Mouse (Mus musculus): Measurements from ENCODE around the gene Olfm3. TPM values are rescaled to one million over a fixed set of nuclear protein-coding genes. Genes with fewer than 3 reads are reported as not detected.

The Olfm3 gene
- total and polyA plus RNA-seq, 3 experiments, result not detected

DNA sequence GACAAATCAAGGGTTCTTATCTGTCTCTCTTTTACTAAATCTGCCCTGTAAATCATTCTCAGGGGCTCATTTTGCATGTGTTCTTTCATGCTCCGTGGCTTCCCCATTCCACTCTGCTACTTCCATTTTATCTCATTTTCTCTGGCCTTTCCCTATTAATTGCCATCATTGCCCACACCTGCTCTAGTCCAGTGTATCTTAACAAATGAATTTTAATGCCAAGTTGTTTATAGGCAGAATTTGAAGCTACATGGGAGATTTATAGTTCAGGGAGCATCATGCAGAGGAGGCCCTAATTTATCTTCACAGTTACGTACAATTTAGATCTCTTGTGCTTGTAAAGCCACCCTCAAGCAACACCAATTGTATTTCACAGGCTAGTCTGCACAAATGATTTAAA, 241.8 kb downstream of the Olfm3 start:
- H3K36me3 ChIP-seq (ENCODE audit: control insufficient read depth in 1 of 2, insufficient read depth in 2 of 2, low read length in 2 of 2), result no peaks in the 10 kb centered on the region
- H3K4me1 ChIP-seq (ENCODE audit: control insufficient read depth in 1 of 2, insufficient read depth in 2 of 2, low read length in 2 of 2), result no peaks in the 10 kb centered on the region
- no peaks in the 10 kb centered on the region for H3K27me3 ChIP-seq (ENCODE audit: control insufficient read depth in 1 of 2, insufficient read depth in 2 of 2, low read length in 2 of 2)
- H3K27ac ChIP-seq (ENCODE audit: control insufficient read depth, low read depth, low read length), result no peak overlapping the region
- TF ChIP-seq CHD1 (IDR thresholded peaks at IDR 0.05; ENCODE audit: low read depth, low read length) (no peak), MAZ (IDR thresholded peaks at IDR 0.05; ENCODE audit: low read depth, low read length) (no peak), POLR2AphosphoS2 (IDR thresholded peaks at IDR 0.05; ENCODE audit: low read length) (no peak), ZC3H11A (IDR thresholded peaks at IDR 0.05; ENCODE audit: low read depth, low read length) (no peak), HCFC1 (IDR thresholded peaks at IDR 0.05; ENCODE audit: low read depth, low read length) (no peak), BHLHE40 (IDR thresholded peaks at IDR 0.05; ENCODE audit: borderline replicate concordance, low read depth, low read length) (no peak), SIN3A (IDR thresholded peaks at IDR 0.05; ENCODE audit: low read length) (no peak), POLR2A (IDR thresholded peaks at IDR 0.05; ENCODE audit: control insufficient read depth in 1 of 2, insufficient read depth in 1 of 2, low read depth in 1 of 2, low read length in 2 of 2, poor library complexity in 1 of 2) (no peak), EP300 (IDR thresholded peaks at IDR 0.05; ENCODE audit: low read depth in 1 of 2, low read length in 2 of 2) (no peak), NRF1 (IDR thresholded peaks at IDR 0.05; ENCODE audit: insufficient read depth, low read depth, low read length, poor library complexity, severe bottlenecking) (no peak), KAT2A (conservative IDR thresholded peaks at IDR 0.05; ENCODE audit: low read depth, low read length) (no peak), MEF2A (IDR thresholded peaks at IDR 0.05; ENCODE audit: extremely low read depth, insufficient replicate concordance, low read depth, low read length, poor library complexity, severe bottlenecking) (no peak), SMC3 (IDR thresholded peaks at IDR 0.05; ENCODE audit: low read depth, low read length) (no peak), ZNF384 (IDR thresholded peaks at IDR 0.05; ENCODE audit: low read depth, low read length) (no peak), CTCF (IDR thresholded peaks at IDR 0.05 in 2 of 3, conservative IDR thresholded peaks at IDR 0.05 in 1 of 3; ENCODE audit: control insufficient read depth in 1 of 3, insufficient read depth in 1 of 3, low read depth in 2 of 3, low read length in 3 of 3, poor library complexity in 1 of 3, severe bottlenecking in 1 of 3) (no peak), MYB (IDR thresholded peaks at IDR 0.05; ENCODE audit: low read depth, low read length) (no peak), MAFK (IDR thresholded peaks at IDR 0.05; ENCODE audit: borderline replicate concordance, low read depth, low read length) (no peak), TAL1 (IDR thresholded peaks at IDR 0.05; ENCODE audit: low read length) (no peak)
- H3K4me3 ChIP-seq (ENCODE audit: control insufficient read depth in 1 of 2, insufficient read depth in 1 of 2, low read depth in 2 of 2, low read length in 2 of 2), result no peak overlapping the region
- H3K79me2 ChIP-seq (ENCODE audit: control insufficient read depth, insufficient read depth, low read length, poor library complexity), result no peaks in the 10 kb centered on the region
- H3K9ac ChIP-seq (ENCODE audit: control insufficient read depth, low read depth, low read length, poor library complexity, severe bottlenecking), result no peak overlapping the region
- no peaks in the 10 kb centered on the region for H3K9me3 ChIP-seq (replicated peaks; ENCODE audit: insufficient read depth, low read length)
- no peak for DNase-seq (ENCODE audit: low read depth, low spot score)

GRCm38 (mm10) chr3:115146244-115146643, 242.4 kb downstream of the Olfm3 start:
- Histone ChIP-seq H3K9me3 (replicated peaks; ENCODE audit: insufficient read depth, low read length) (no peaks in the 10 kb centered on the region), H3K79me2 (ENCODE audit: control insufficient read depth, insufficient read depth, low read length, poor library complexity) (no peaks in the 10 kb centered on the region), H3K9ac (ENCODE audit: control insufficient read depth, low read depth, low read length, poor library complexity, severe bottlenecking) (no peak overlapping the region), H3K4me1 (ENCODE audit: control insufficient read depth in 1 of 2, insufficient read depth in 2 of 2, low read length in 2 of 2) (no peaks in the 10 kb centered on the region), H3K27me3 (ENCODE audit: control insufficient read depth in 1 of 2, insufficient read depth in 2 of 2, low read length in 2 of 2) (no peaks in the 10 kb centered on the region), H3K36me3 (ENCODE audit: control insufficient read depth in 1 of 2, insufficient read depth in 2 of 2, low read length in 2 of 2) (no peaks in the 10 kb centered on the region), H3K4me3 (ENCODE audit: control insufficient read depth in 1 of 2, insufficient read depth in 1 of 2, low read depth in 2 of 2, low read length in 2 of 2) (no peak overlapping the region), H3K27ac (ENCODE audit: control insufficient read depth, low read depth, low read length) (no peak overlapping the region)
- TF ChIP-seq POLR2AphosphoS2 (IDR thresholded peaks at IDR 0.05; ENCODE audit: low read length) (no peak), KAT2A (conservative IDR thresholded peaks at IDR 0.05; ENCODE audit: low read depth, low read length) (no peak), MAX (IDR thresholded peaks at IDR 0.05; ENCODE audit: low read length) (no peak), ETS1 (IDR thresholded peaks at IDR 0.05; ENCODE audit: low read depth, low read length) (no peak)
- no peak for DNase-seq (ENCODE audit: low read depth, low spot score)

Measured in MEL (cell line).